Mouse (Mus musculus): Measurements from ENCODE around the gene Pyroxd2. TPM values are rescaled to one million over a fixed set of nuclear protein-coding genes. Genes with fewer than 3 reads are reported as not detected.

Gene Pyroxd2
- polyA plus RNA-seq, 1 experiment from 2014 or later = 3.5 TPM

- ATAC-seq (ENCODE audit: insufficient read depth) = no peak
- H3K4me2 ChIP-seq = no peak overlapping the region
These were observed 27.3 kb downstream of the Pyroxd2 start for GRCm38 (mm10) chr19:42725056-42725972.

DNA sequence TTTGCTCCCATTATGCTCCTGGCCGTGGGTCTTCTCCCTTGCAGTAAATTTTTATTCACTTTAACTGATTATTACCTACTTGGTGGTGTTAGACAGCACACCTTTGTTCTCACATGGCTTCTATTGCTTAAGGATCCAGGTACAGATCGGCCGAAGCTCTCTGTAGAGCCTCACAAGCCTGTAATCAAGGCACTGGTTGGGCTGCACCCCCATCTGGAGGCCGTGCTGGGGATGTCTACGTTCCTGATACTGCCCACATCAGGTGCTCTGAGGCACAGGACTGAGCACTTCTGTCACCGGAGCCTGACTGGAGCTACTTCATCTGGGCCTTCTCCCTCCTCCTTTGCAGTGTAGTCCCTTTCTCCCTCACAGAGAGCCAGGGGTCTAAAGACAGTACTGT lies 29.3 kb downstream of the Pyroxd2 start:
- H3K4me1 ChIP-seq (replicated peaks) = peaks cover 9% of the 10 kb centered on the region; the same call in 1 of the 2 replicates
- ATAC-seq (ENCODE audit: insufficient read depth) = no peak
- H3K27ac ChIP-seq (replicated peaks) = no peak overlapping the region
- no peaks in the 10 kb centered on the region for H3K27me3 ChIP-seq
- H3K4me3 ChIP-seq (replicated peaks) = no peak overlapping the region
- no peak overlapping the region for H3K4me2 ChIP-seq
- WGBS (ENCODE audit: insufficient replicate concordance) = 61% methylated on average over 6 of the region's 6 CpGs
- H3K9me3 ChIP-seq (replicated peaks) = no peaks in the 10 kb centered on the region
- no peaks in the 10 kb centered on the region for H3K36me3 ChIP-seq (replicated peaks)
- no peak overlapping the region for H3K9ac ChIP-seq

More at GRCm38 (mm10) chr19:42725056-42725972, 27.3 kb downstream of the Pyroxd2 start:
- Histone ChIP-seq H3K9me3 (replicated peaks) (no peaks in the 10 kb centered on the region), H3K36me3 (replicated peaks) (no peaks in the 10 kb centered on the region), H3K4me3 (replicated peaks) (no peak overlapping the region), H3K4me1 (replicated peaks) (peaks cover 9% of the 10 kb centered on the region; the same call in 1 of the 2 replicates), H3K27me3 (no peaks in the 10 kb centered on the region), H3K27ac (replicated peaks) (no peak overlapping the region), H3K9ac (no peak overlapping the region)
- WGBS (ENCODE audit: insufficient replicate concordance) = 37% methylated on average over 16 of the region's 16 CpGs

- Histone ChIP-seq H3K9me3 (replicated peaks) (no peaks in the 10 kb centered on the region), H3K4me3 (replicated peaks) (no peak overlapping the region), H3K9ac (no peak overlapping the region), H3K27ac (replicated peaks) (no peak overlapping the region), H3K4me1 (replicated peaks) (peaks cover 9% of the 10 kb centered on the region; the same call in 1 of the 2 replicates), H3K4me2 (no peak overlapping the region), H3K27me3 (no peaks in the 10 kb centered on the region), H3K36me3 (replicated peaks) (no peaks in the 10 kb centered on the region)
- 32% methylated on average over 2 of the region's 2 CpGs for WGBS (ENCODE audit: insufficient replicate concordance)
- ATAC-seq (ENCODE audit: insufficient read depth) = no peak
These were observed 30.1 kb downstream of the Pyroxd2 start for GRCm38 (mm10) chr19:42722500-42722899.

DNA sequence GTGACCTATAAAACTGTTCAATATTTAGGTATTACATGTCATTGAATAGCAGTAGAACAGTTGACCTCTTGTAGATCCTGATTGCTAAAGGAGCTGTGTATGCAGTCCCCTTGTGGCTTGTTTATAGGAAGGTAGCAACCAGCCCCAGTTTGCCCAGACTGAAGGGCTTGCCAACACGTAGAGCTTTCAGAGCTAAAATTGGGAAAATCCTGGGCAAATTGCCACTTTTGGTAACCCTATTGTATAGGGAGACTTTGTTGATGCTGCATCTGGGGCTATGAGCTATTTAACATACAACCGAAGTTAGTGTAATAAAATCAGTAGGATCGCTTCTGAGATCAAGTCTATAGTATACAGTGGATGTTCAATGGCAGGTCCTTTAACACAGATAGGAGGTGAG lies 34.5 kb downstream of the Pyroxd2 start:
- no peak for ATAC-seq (ENCODE audit: insufficient read depth)
- WGBS (ENCODE audit: insufficient replicate concordance) = 57% methylated on average over 3 of the region's 3 CpGs

DNA sequence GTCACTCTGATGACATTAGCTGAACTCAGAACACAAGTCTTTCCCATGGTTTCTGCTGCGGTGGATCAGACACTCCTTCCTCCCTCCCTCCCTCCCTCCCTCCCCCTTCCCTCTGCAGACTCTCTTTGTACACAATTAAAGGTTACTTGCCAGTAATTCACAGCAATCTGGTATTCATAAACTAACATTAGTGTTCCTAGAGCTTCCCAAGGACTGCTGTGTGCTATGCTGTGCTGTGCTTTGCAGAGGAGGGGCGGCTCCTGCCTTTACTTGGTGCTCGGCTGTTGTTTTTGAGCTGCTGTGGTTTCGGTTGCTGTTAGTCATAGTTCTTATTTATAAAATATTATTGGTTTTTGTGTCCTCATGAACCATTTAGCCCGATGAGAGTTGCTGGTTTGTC lies 34.9 kb downstream of the Pyroxd2 start:
- H3K27me3 ChIP-seq = no peaks in the 10 kb centered on the region; the same call in 1 of the 2 replicates
- no peak overlapping the region for H3K4me3 ChIP-seq (replicated peaks)
- H3K4me1 ChIP-seq (replicated peaks) = peaks cover 5% of the 10 kb centered on the region; the same call in 1 of the 2 replicates
- no peak overlapping the region for H3K4me2 ChIP-seq
- H3K9ac ChIP-seq = no peak overlapping the region
- 53% methylated on average over 5 of the region's 5 CpGs for WGBS (ENCODE audit: insufficient replicate concordance)
- H3K27ac ChIP-seq (replicated peaks) = no peak overlapping the region
- no peaks in the 10 kb centered on the region for H3K36me3 ChIP-seq (replicated peaks)
- no peaks in the 10 kb centered on the region for H3K9me3 ChIP-seq (replicated peaks)
- no peak for ATAC-seq (ENCODE audit: insufficient read depth)

More for the DNA sequence above, 34.5 kb downstream of the Pyroxd2 start:
- no peaks in the 10 kb centered on the region for H3K36me3 ChIP-seq (replicated peaks)
- no peak overlapping the region for H3K9ac ChIP-seq
- no peaks in the 10 kb centered on the region for H3K9me3 ChIP-seq (replicated peaks)
- no peak overlapping the region for H3K4me2 ChIP-seq
- H3K4me3 ChIP-seq (replicated peaks) = no peak overlapping the region
- peaks cover 9% of the 10 kb centered on the region; the same call in 1 of the 2 replicates for H3K4me1 ChIP-seq (replicated peaks)
- no peak overlapping the region for H3K27ac ChIP-seq (replicated peaks)
- no peaks in the 10 kb centered on the region; the same call in 1 of the 2 replicates for H3K27me3 ChIP-seq

DNA sequence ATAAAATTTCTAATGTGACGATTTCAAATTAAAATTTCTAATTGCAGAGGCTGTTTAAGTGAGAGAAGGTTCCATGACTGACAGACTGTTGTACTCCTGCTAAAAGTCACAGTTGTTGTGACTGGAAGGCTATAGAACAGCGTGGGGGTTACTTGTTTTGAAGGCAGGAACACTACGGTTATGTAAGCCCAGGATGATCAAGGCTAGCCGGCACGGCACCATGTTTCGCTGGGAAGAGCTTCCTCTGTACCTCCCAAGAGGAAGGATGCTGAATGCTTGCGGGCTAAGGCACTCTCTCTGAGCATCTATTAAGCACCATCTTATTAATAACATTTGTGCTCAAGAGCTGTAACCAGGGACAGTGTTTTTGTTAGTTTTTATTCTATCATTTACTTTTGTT lies 36.1 kb downstream of the Pyroxd2 start:
- WGBS (ENCODE audit: insufficient replicate concordance) = 52% methylated on average over 7 of the region's 7 CpGs
- H3K4me2 ChIP-seq = no peak overlapping the region
- ATAC-seq (ENCODE audit: insufficient read depth) = no peak
- no peaks in the 10 kb centered on the region for H3K36me3 ChIP-seq (replicated peaks)
- no peaks in the 10 kb centered on the region for H3K9me3 ChIP-seq (replicated peaks)
- H3K4me1 ChIP-seq (replicated peaks) = no peaks in the 10 kb centered on the region
- H3K4me3 ChIP-seq (replicated peaks) = no peak overlapping the region
- H3K27ac ChIP-seq (replicated peaks) = no peak overlapping the region
- no peaks in the 10 kb centered on the region; the same call in 1 of the 2 replicates for H3K27me3 ChIP-seq
- no peak overlapping the region for H3K9ac ChIP-seq

DNA sequence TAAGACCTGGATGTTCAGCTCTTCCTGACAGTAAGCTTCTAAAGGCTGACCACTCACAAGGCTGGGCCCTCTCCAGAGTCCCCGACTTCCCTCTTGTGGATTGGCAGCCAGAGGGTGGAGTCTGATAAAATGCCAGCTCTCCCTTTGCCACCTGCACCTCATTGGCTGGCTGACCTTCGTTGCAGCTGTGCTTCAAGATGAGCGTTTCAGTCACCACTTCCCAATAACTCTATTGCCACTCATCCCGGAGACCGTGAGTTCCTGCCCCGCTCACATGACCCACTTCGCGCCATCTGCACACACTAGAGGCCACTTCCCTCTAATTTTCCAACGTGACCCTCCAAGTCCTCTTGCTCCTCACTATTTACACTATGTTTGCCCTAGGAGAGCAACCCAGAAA lies 38.8 kb downstream of the Pyroxd2 start:
- no peaks in the 10 kb centered on the region; the same call in 1 of the 2 replicates for H3K27me3 ChIP-seq
- no peak for ATAC-seq (ENCODE audit: insufficient read depth)
- WGBS (ENCODE audit: insufficient replicate concordance) = 55% methylated on average over 9 of the region's 9 CpGs
- H3K9ac ChIP-seq = no peak overlapping the region
- H3K4me2 ChIP-seq = no peak overlapping the region
- H3K36me3 ChIP-seq (replicated peaks) = no peaks in the 10 kb centered on the region
- no peak overlapping the region for H3K4me3 ChIP-seq (replicated peaks)
- no peak overlapping the region for H3K27ac ChIP-seq (replicated peaks)
- no peaks in the 10 kb centered on the region for H3K9me3 ChIP-seq (replicated peaks)
- H3K4me1 ChIP-seq (replicated peaks) = no peaks in the 10 kb centered on the region

GRCm38 (mm10) chr19:42699426-42699825 lies 53.1 kb downstream of the Pyroxd2 start:
- ATAC-seq (ENCODE audit: insufficient read depth) = no peak
- Histone ChIP-seq H3K27me3 (no peaks in the 10 kb centered on the region), H3K4me2 (no peak overlapping the region), H3K4me1 (replicated peaks) (no peaks in the 10 kb centered on the region), H3K36me3 (replicated peaks) (no peaks in the 10 kb centered on the region), H3K27ac (replicated peaks) (no peak overlapping the region), H3K9ac (no peak overlapping the region), H3K4me3 (replicated peaks) (no peak overlapping the region), H3K9me3 (replicated peaks) (no peaks in the 10 kb centered on the region)
- 88% methylated on average over 10 of the region's 10 CpGs for WGBS (ENCODE audit: insufficient replicate concordance)

- Histone ChIP-seq H3K4me1 (replicated peaks) (no peaks in the 10 kb centered on the region), H3K27me3 (no peaks in the 10 kb centered on the region), H3K9ac (no peak overlapping the region), H3K4me2 (no peak overlapping the region), H3K9me3 (replicated peaks) (no peaks in the 10 kb centered on the region), H3K36me3 (replicated peaks) (no peaks in the 10 kb centered on the region), H3K27ac (replicated peaks) (no peak overlapping the region), H3K4me3 (replicated peaks) (no peak overlapping the region)
- ATAC-seq (ENCODE audit: insufficient read depth) = no peak
- 65% methylated on average over 2 of the region's 2 CpGs for WGBS (ENCODE audit: insufficient replicate concordance)
These were observed 54.0 kb downstream of the Pyroxd2 start for GRCm38 (mm10) chr19:42698576-42698975.

- no peak overlapping the region for H3K4me3 ChIP-seq (replicated peaks)
- H3K27ac ChIP-seq (replicated peaks) = no peak overlapping the region
- H3K36me3 ChIP-seq (replicated peaks) = no peaks in the 10 kb centered on the region
- ATAC-seq (ENCODE audit: insufficient read depth) = no peak
- no peak overlapping the region for H3K9ac ChIP-seq
- no peaks in the 10 kb centered on the region for H3K27me3 ChIP-seq
- H3K4me2 ChIP-seq = no peak overlapping the region
- H3K4me1 ChIP-seq (replicated peaks) = no peaks in the 10 kb centered on the region
- 85% methylated on average over 6 of the region's 6 CpGs for WGBS (ENCODE audit: insufficient replicate concordance)
- no peaks in the 10 kb centered on the region for H3K9me3 ChIP-seq (replicated peaks)
These were observed 55.2 kb downstream of the Pyroxd2 start for GRCm38 (mm10) chr19:42697336-42697735.

GRCm38 (mm10) chr19:42690256-42690655 lies 62.3 kb downstream of the Pyroxd2 start:
- Histone ChIP-seq H3K4me2 (no peak overlapping the region), H3K9ac (no peak overlapping the region), H3K27ac (replicated peaks) (peak overlapping the region; percentile 72), H3K36me3 (replicated peaks) (no peaks in the 10 kb centered on the region), H3K4me1 (replicated peaks) (peaks cover 3% of the 10 kb centered on the region; the same call in 1 of the 2 replicates), H3K9me3 (replicated peaks) (no peaks in the 10 kb centered on the region), H3K27me3 (no peaks in the 10 kb centered on the region), H3K4me3 (replicated peaks) (no peak overlapping the region)
- no peak for ATAC-seq (ENCODE audit: insufficient read depth)
- 82% methylated on average over 1 of the region's 1 CpGs for WGBS (ENCODE audit: insufficient replicate concordance)

Measured in liver, embryonic 15.5 days (tissue).